Mouse (Mus musculus): ENCODE measurements around the gene Id2. TPM values are rescaled to one million over a fixed set of nuclear protein-coding genes. Genes with fewer than 3 reads are reported as not detected.

Id2 gene
- 0.06 TPM in 1 of 2 replicates, not detected in the other for polyA plus RNA-seq (2012)

- H3K4me1 ChIP-seq (ENCODE audit: control insufficient read depth): peaks cover 7% of the 10 kb centered on the region
- peaks cover 100% of the 10 kb centered on the region for H3K27me3 ChIP-seq (ENCODE audit: control insufficient read depth)
- TF ChIP-seq GATA1 (IDR thresholded peaks at IDR 0.05; ENCODE audit: low read length) (no peak), TAL1 (IDR thresholded peaks at IDR 0.05; ENCODE audit: low read length) (no peak)
Measured at GRCm38 (mm10) chr12:25097052-25097209, at the start of gene Id2. Gene Id2, minus strand, starts transcription at chr12:25097140.

GRCm38 (mm10) chr12:25145344-25145698, 48.4 kb upstream of the Id2 start:
- no peaks in the 10 kb centered on the region for H3K9me3 ChIP-seq (ENCODE audit: control insufficient read depth, low read length)
- no peak overlapping the region for H3K4me3 ChIP-seq (replicated peaks)
- no peaks in the 10 kb centered on the region for H3K36me3 ChIP-seq (ENCODE audit: control insufficient read depth)
- H3K27me3 ChIP-seq (ENCODE audit: control insufficient read depth): no peaks in the 10 kb centered on the region
- TF ChIP-seq TAL1 (IDR thresholded peaks at IDR 0.05; ENCODE audit: low read length) (no peak), GATA1 (IDR thresholded peaks at IDR 0.05; ENCODE audit: low read length) (no peak)
- no peaks in the 10 kb centered on the region for H3K4me1 ChIP-seq (ENCODE audit: control insufficient read depth)

More at GRCm38 (mm10) chr12:25097052-25097209, at the start of gene Id2:
- Histone ChIP-seq H3K9me3 (ENCODE audit: control insufficient read depth, low read length) (no peaks in the 10 kb centered on the region; the same call in 1 of the 2 replicates), H3K36me3 (ENCODE audit: control insufficient read depth) (no peaks in the 10 kb centered on the region), H3K4me3 (replicated peaks) (peak within 1 kb of the TSS; percentile 58)

- no peak overlapping the region for H3K4me3 ChIP-seq (replicated peaks)
- H3K27me3 ChIP-seq (ENCODE audit: control insufficient read depth): no peaks in the 10 kb centered on the region
- no peaks in the 10 kb centered on the region for H3K36me3 ChIP-seq (ENCODE audit: control insufficient read depth)
- no peaks in the 10 kb centered on the region for H3K4me1 ChIP-seq (ENCODE audit: control insufficient read depth)
- H3K9me3 ChIP-seq (ENCODE audit: control insufficient read depth, low read length): no peaks in the 10 kb centered on the region
- no peak for TF ChIP-seq TAL1 (IDR thresholded peaks at IDR 0.05; ENCODE audit: low read length)
- TF ChIP-seq GATA1 (IDR thresholded peaks at IDR 0.05; ENCODE audit: low read length): no peak
Measured at GRCm38 (mm10) chr12:25144591-25145343, 47.8 kb upstream of the Id2 start.

GRCm38 (mm10) chr12:25143492-25143891, 46.6 kb upstream of the Id2 start:
- H3K4me3 ChIP-seq (replicated peaks): no peak overlapping the region
- H3K4me1 ChIP-seq (ENCODE audit: control insufficient read depth): no peaks in the 10 kb centered on the region
- no peak for TF ChIP-seq GATA1 (IDR thresholded peaks at IDR 0.05; ENCODE audit: low read length)
- TF ChIP-seq TAL1 (IDR thresholded peaks at IDR 0.05; ENCODE audit: low read length): no peak
- H3K27me3 ChIP-seq (ENCODE audit: control insufficient read depth): no peaks in the 10 kb centered on the region
- no peaks in the 10 kb centered on the region for H3K9me3 ChIP-seq (ENCODE audit: control insufficient read depth, low read length)
- no peaks in the 10 kb centered on the region for H3K36me3 ChIP-seq (ENCODE audit: control insufficient read depth)

GRCm38 (mm10) chr12:25142251-25142650, 45.3 kb upstream of the Id2 start:
- Histone ChIP-seq H3K4me1 (ENCODE audit: control insufficient read depth) (no peaks in the 10 kb centered on the region), H3K27me3 (ENCODE audit: control insufficient read depth) (no peaks in the 10 kb centered on the region), H3K9me3 (ENCODE audit: control insufficient read depth, low read length) (no peaks in the 10 kb centered on the region), H3K36me3 (ENCODE audit: control insufficient read depth) (no peaks in the 10 kb centered on the region), H3K4me3 (replicated peaks) (no peak overlapping the region)
- TF ChIP-seq TAL1 (IDR thresholded peaks at IDR 0.05; ENCODE audit: low read length): no peak
- no peak for TF ChIP-seq GATA1 (IDR thresholded peaks at IDR 0.05; ENCODE audit: low read length)

- no peak overlapping the region for H3K4me3 ChIP-seq (replicated peaks)
- no peaks in the 10 kb centered on the region for H3K4me1 ChIP-seq (ENCODE audit: control insufficient read depth)
- TF ChIP-seq GATA1 (IDR thresholded peaks at IDR 0.05; ENCODE audit: low read length) (no peak), TAL1 (IDR thresholded peaks at IDR 0.05; ENCODE audit: low read length) (no peak)
- no peaks in the 10 kb centered on the region for H3K36me3 ChIP-seq (ENCODE audit: control insufficient read depth)
- H3K9me3 ChIP-seq (ENCODE audit: control insufficient read depth, low read length): no peaks in the 10 kb centered on the region
- no peaks in the 10 kb centered on the region for H3K27me3 ChIP-seq (ENCODE audit: control insufficient read depth)
Measured at GRCm38 (mm10) chr12:25141311-25141710, 44.4 kb upstream of the Id2 start.

GRCm38 (mm10) chr12:25140115-25140514, 43.2 kb upstream of the Id2 start:
- no peaks in the 10 kb centered on the region for H3K9me3 ChIP-seq (ENCODE audit: control insufficient read depth, low read length)
- H3K4me1 ChIP-seq (ENCODE audit: control insufficient read depth): no peaks in the 10 kb centered on the region
- no peaks in the 10 kb centered on the region for H3K27me3 ChIP-seq (ENCODE audit: control insufficient read depth)
- H3K4me3 ChIP-seq (replicated peaks): no peak overlapping the region
- no peaks in the 10 kb centered on the region for H3K36me3 ChIP-seq (ENCODE audit: control insufficient read depth)
- TF ChIP-seq TAL1 (IDR thresholded peaks at IDR 0.05; ENCODE audit: low read length) (no peak), GATA1 (IDR thresholded peaks at IDR 0.05; ENCODE audit: low read length) (no peak)

GRCm38 (mm10) chr12:25138616-25139015, 41.7 kb upstream of the Id2 start:
- no peak for TF ChIP-seq GATA1 (IDR thresholded peaks at IDR 0.05; ENCODE audit: low read length)
- TF ChIP-seq TAL1 (IDR thresholded peaks at IDR 0.05; ENCODE audit: low read length): no peak
- Histone ChIP-seq H3K27me3 (ENCODE audit: control insufficient read depth) (no peaks in the 10 kb centered on the region), H3K9me3 (ENCODE audit: control insufficient read depth, low read length) (no peaks in the 10 kb centered on the region), H3K36me3 (ENCODE audit: control insufficient read depth) (no peaks in the 10 kb centered on the region), H3K4me3 (replicated peaks) (no peak overlapping the region), H3K4me1 (ENCODE audit: control insufficient read depth) (no peaks in the 10 kb centered on the region)

GRCm38 (mm10) chr12:25132046-25132445, 35.1 kb upstream of the Id2 start:
- Histone ChIP-seq H3K4me3 (replicated peaks) (no peak overlapping the region), H3K4me1 (ENCODE audit: control insufficient read depth) (no peaks in the 10 kb centered on the region; the same call in 1 of the 2 replicates), H3K9me3 (ENCODE audit: control insufficient read depth, low read length) (no peaks in the 10 kb centered on the region), H3K36me3 (ENCODE audit: control insufficient read depth) (no peaks in the 10 kb centered on the region), H3K27me3 (ENCODE audit: control insufficient read depth) (no peaks in the 10 kb centered on the region)
- TF ChIP-seq GATA1 (IDR thresholded peaks at IDR 0.05; ENCODE audit: low read length) (no peak), TAL1 (IDR thresholded peaks at IDR 0.05; ENCODE audit: low read length) (no peak)

- no peaks in the 10 kb centered on the region for H3K27me3 ChIP-seq (ENCODE audit: control insufficient read depth)
- TF ChIP-seq GATA1 (IDR thresholded peaks at IDR 0.05; ENCODE audit: low read length): no peak
- no peak for TF ChIP-seq TAL1 (IDR thresholded peaks at IDR 0.05; ENCODE audit: low read length)
Measured at GRCm38 (mm10) chr12:25127629-25128028, 30.7 kb upstream of the Id2 start.

More at GRCm38 (mm10) chr12:25127629-25128028, 30.7 kb upstream of the Id2 start:
- no peaks in the 10 kb centered on the region for H3K9me3 ChIP-seq (ENCODE audit: control insufficient read depth, low read length)
- no peaks in the 10 kb centered on the region; the same call in 1 of the 2 replicates for H3K4me1 ChIP-seq (ENCODE audit: control insufficient read depth)
- no peak overlapping the region for H3K4me3 ChIP-seq (replicated peaks)
- H3K36me3 ChIP-seq (ENCODE audit: control insufficient read depth): no peaks in the 10 kb centered on the region

Data from erythroblast, embryonic 14.5 days (primary cell).